Mouse (Mus musculus) bone marrow, adult 2 months (tissue): Measurements from ENCODE around the gene Vmn1r55. TPM values are rescaled to one million over a fixed set of nuclear protein-coding genes. Genes with fewer than 3 reads are reported as not detected.
A peak's percentile ranks its signal among the peaks of the same experiment; 100 is the strongest.
"Not testable (repeated sequence)": the region's sequence is repeated elsewhere in the genome, so short reads cannot be mapped to it uniquely, and the experiment has no call there.

Source experiments
- H3K27ac ChIP-seq: fragments of 200-500 bp; 2 replicates; pipeline ENCODE4 v1.5.1; 2012; ENCODE audit warnings: low read depth, mild to moderate bottlenecking, control low read depth, inconsistent platforms, low read length; ENCODE audit not compliant: control insufficient read depth, poor library complexity, insufficient read depth
- H3K4me1 ChIP-seq: fragments of 200-500 bp; 2 replicates; pipeline ENCODE4 v1.6.1; 2011; ENCODE audit warnings: low read length; ENCODE audit not compliant: control insufficient read depth, insufficient read depth
- H3K4me3 ChIP-seq: fragments of 200-500 bp; replicated peaks from 2 replicates; pipeline ENCODE3; 2011; ENCODE audit warnings: mild to moderate bottlenecking, low read depth, low read length, control low read depth; ENCODE audit not compliant: control insufficient read depth
- CTCF ChIP-seq: fragments of 200-500 bp; IDR thresholded peaks from 2 replicates; pipeline ENCODE4 v1.5.1; 2011; ENCODE audit warnings: low read length, control low read depth; ENCODE audit not compliant: control insufficient read depth, insufficient read depth
- POLR2A ChIP-seq: fragments of 200-500 bp; IDR thresholded peaks from 2 replicates; pipeline ENCODE4 v1.6.1; 2011; ENCODE audit warnings: low read depth, mild to moderate bottlenecking, control low read depth, low read length, borderline replicate concordance; ENCODE audit not compliant: control insufficient read depth
- WGBS: fragments of 180-500 bp; shearing (Covaris S2); methylation state at CpG from one replicate; pipeline ENCODE4 v1.1.7; 2018; 5-methylcytosine and 5-hydroxymethylcytosine counted together
- polyA plus RNA-seq: library from polyadenylated mRNA; stranded (reverse); fragments of >200 nt; gene quantifications from 2 replicates; pipeline ENCODE4 v1.2.4, GENCODE M21; 2011; ENCODE audit warnings: low replicate concordance; ENCODE audit not compliant: missing spikeins, insufficient read depth, insufficient read length

Gene Vmn1r55
- polyA plus RNA-seq, result not detected in 2 replicates

GRCm38 (mm10) chr7:5149570-5149969 lies at the start of gene Vmn1r55:
Gene Vmn1r55 (minus strand): TSS chr7:5149670.
- H3K4me3 ChIP-seq, H3K27ac ChIP-seq, H3K4me1 ChIP-seq: not testable (repeated sequence)

GRCm38 (mm10) chr7:5196647-5197046 lies 47.2 kb upstream of the Vmn1r55 start, which contains the start of gene Vmn1r56:
Gene Vmn1r56 (minus strand): TSS chr7:5196747.
- not testable (repeated sequence) for H3K4me1 ChIP-seq, H3K4me3 ChIP-seq, H3K27ac ChIP-seq

DNA sequence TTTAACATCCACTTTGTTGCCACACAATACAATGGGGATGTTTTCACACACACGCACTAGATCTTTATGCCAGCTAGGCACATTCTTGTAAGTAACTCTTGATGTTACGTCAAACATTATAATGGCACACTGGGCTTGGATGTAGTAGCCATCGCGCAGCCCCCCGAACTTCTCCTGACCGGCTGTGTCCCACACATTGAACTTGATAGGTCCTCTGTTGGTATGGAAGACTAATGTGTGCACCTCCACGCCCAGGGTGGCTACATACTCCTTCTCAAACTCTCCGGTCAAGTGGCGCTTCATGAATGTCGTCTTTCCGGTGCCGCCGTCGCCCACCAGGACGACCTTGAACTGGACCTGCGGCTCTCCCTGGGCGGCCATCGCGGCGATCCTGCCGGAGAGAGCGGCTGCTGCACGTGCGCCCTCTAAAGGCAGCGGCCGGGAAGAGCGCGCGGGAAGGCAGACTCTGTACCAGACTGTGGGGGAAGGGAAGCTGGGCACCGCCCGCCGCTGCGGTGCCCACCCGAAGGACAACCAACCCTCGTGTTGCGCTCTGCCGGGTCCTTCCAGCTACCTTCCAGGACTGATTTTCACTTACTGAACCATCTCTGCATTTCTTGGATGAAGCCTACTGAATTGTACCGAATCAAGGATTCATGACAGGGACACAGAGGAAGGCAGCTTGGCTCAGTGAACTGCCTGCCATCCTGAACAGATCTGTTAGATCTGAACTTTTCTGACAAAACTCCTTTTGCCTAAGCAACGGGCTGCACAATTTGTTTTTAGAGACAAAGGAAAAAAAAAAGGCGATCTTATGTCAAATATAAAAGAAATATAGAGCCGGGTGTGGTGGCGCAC lies 23.7 kb downstream of the Vmn1r55 start, which contains the start of gene Rasl2-9:
Gene Rasl2-9, minus strand, starts transcription at position 402 of the 858 bp plus-strand sequence.
- TF ChIP-seq POLR2A, result peak; percentile 48; the same call in 1 of the 2 replicates
- peak; percentile 75 for TF ChIP-seq CTCF
- H3K27ac ChIP-seq, result no peak within 1 kb of the TSS; the same call in 1 of the 2 replicates
- WGBS, result 17% methylated on average over 42 of the region's 42 CpGs
- H3K4me1 ChIP-seq, result no peaks in the 10 kb centered on the region; the same call in 1 of the 2 replicates
- peak within 1 kb of the TSS; percentile 51 for H3K4me3 ChIP-seq

DNA sequence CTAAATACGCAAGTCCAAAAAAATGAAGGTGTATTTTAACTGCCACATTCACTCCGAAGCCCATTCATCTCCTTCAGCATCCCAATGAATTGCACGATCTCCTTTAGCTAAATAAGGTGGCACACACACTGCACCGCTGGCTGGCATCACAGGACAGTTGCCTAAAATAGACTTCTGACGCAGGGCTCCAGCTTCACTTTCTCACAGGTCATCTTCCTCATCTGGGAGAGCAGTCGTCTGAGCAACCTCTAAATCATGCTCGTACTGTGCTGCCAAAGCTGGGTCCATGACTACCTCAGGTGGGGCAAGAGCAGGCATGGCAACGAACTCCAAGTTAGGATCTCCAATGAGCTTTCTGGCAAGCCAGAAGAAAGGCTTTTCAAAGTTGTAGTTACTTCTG lies 24.4 kb downstream of the Vmn1r55 start:
- TF ChIP-seq POLR2A, result no peak
- no peak for TF ChIP-seq CTCF
- Histone ChIP-seq H3K4me1 (no peaks in the 10 kb centered on the region; the same call in 1 of the 2 replicates), H3K4me3 (no peak overlapping the region), H3K27ac (no peak overlapping the region)
- 71% methylated on average over 8 of the region's 8 CpGs for WGBS

GRCm38 (mm10) chr7:5116850-5117249 lies 32.6 kb downstream of the Vmn1r55 start, which contains the start of gene Rfpl4:
Gene Rfpl4 (minus strand): TSS chr7:5116950.
- Histone ChIP-seq H3K4me3 (no peak within 1 kb of the TSS), H3K27ac (no peak within 1 kb of the TSS), H3K4me1 (no peaks in the 10 kb centered on the region)
- no peak for TF ChIP-seq POLR2A
- no peak for TF ChIP-seq CTCF
- WGBS, result 75% methylated on average over 3 of the region's 3 CpGs

- TF ChIP-seq POLR2A (no peak), CTCF (no peak)
- H3K4me3 ChIP-seq, result no peak overlapping the region
- no peak overlapping the region for H3K27ac ChIP-seq
- H3K4me1 ChIP-seq, result no peaks in the 10 kb centered on the region
- WGBS, result 20% methylated on average over 3 of the region's 3 CpGs
Measured at GRCm38 (mm10) chr7:5112701-5113100, 36.8 kb downstream of the Vmn1r55 start.

GRCm38 (mm10) chr7:5109301-5109700 lies 40.2 kb downstream of the Vmn1r55 start:
- H3K4me3 ChIP-seq, result no peak overlapping the region
- no peak overlapping the region for H3K27ac ChIP-seq
- WGBS, result 79% methylated on average over 8 of the region's 8 CpGs
- no peaks in the 10 kb centered on the region for H3K4me1 ChIP-seq
- TF ChIP-seq CTCF (no peak), POLR2A (no peak)

- H3K4me1 ChIP-seq, result no peaks in the 10 kb centered on the region
- H3K27ac ChIP-seq, result no peak overlapping the region
- 68% methylated on average over 4 of the region's 4 CpGs for WGBS
- H3K4me3 ChIP-seq, result no peak overlapping the region
- TF ChIP-seq POLR2A, result no peak
- no peak for TF ChIP-seq CTCF
Measured at GRCm38 (mm10) chr7:5108272-5108671, 41.2 kb downstream of the Vmn1r55 start.

DNA sequence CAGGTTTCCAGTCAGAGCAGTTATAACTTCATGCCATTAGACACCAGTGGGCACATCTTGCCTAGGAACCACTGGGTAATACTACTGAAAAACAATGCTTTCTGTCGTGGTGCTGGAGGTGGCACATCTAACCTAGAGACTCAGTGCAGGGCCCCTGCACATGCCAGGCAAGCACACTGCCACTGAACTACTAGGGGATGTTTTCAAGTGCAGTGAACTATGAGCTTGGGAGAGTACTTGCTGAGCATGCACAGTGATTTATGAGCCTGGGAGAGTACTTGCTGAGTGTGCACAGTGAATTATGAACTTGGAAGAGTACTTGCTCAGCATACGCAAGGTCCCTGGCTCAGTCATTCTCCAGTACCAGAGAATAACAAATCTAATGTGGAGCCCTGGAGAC lies 46.9 kb downstream of the Vmn1r55 start:
- WGBS, result 82% methylated on average over 2 of the region's 2 CpGs
- no peak overlapping the region for H3K4me3 ChIP-seq
- H3K4me1 ChIP-seq, result peaks cover 4% of the 10 kb centered on the region
- no peak overlapping the region for H3K27ac ChIP-seq
- TF ChIP-seq CTCF, result no peak
- no peak for TF ChIP-seq POLR2A
